ENCODE assay signal across 8 mouse cellular contexts in genomic region chr9:64533488-64534119, GRCm38 (mm10).
DNase-seq lines count a peak whose midpoint lies in the region; ATAC-seq and TF ChIP-seq lines count a peak whose summit lies in the region.
"Had no signal": no experiment of that assay in that cellular context is flagged by ENCODE, and none has a peak within 500 bp of the region (broad histone marks: within the 10 kb centered on the region; RNA-seq: fewer than 3 reads in every experiment).

No protein-coding gene starts in this region.

- no peaks in the 10 kb centered on the region for H3K36me3 ChIP-seq in forebrain, postnatal 0 days (ENCODE audit: insufficient read depth)

- 19% methylated on average over 15 of the region's 15 CpGs for WGBS in cerebellum, adult 2 months
- 11% methylated on average over 15 of the region's 15 CpGs for WGBS in forebrain, postnatal 0 days

- intact Hi-C loops in left cerebral cortex, postnatal 36 days (cut with DNase I) = no loop called here

- no peak overlapping the region for H3K9ac ChIP-seq in forebrain, postnatal 0 days

- H3K4me1 ChIP-seq in cerebellum, adult 2 months (ENCODE audit: control insufficient read depth, insufficient read depth, low read length) = peaks cover 15% of the 10 kb centered on the region
- no peaks in the 10 kb centered on the region for H3K4me1 ChIP-seq in forebrain, postnatal 0 days (ENCODE audit: insufficient read depth)

- peak; percentile 71 for ATAC-seq in forebrain, postnatal 0 days
- ATAC-seq: lung, postnatal 0 days had no signal

- H3K4me2 ChIP-seq in forebrain, postnatal 0 days (ENCODE audit: low read depth) = no peak overlapping the region

- no peak overlapping the region for H3K4me3 ChIP-seq in cerebellum, adult 2 months (replicated peaks; ENCODE audit: insufficient read depth, low read depth, low read length)
- H3K4me3 ChIP-seq in forebrain, postnatal 0 days (ENCODE audit: low read depth, low read length) = no peak overlapping the region

- no peak overlapping the region for H3K27ac ChIP-seq in cerebellum, adult 2 months (ENCODE audit: insufficient read depth, low read length)
- no peak overlapping the region for H3K27ac ChIP-seq in forebrain, postnatal 0 days (ENCODE audit: low read depth, low read length)

- peak; percentile 53 to 59 for DNase-seq in layer of hippocampus, postnatal 10 days (ENCODE audit: low spot score in 2 of 2)
- DNase-seq in layer of hippocampus, adult 8-10 months (ENCODE audit: low spot score in 2 of 2) = no peak
- DNase-seq in cerebellum, adult 2 months = peak; percentile 41 to 50
- peak; percentile 65 for DNase-seq in forebrain, postnatal 0 days
- DNase-seq in retina, embryonic 14.5 days (ENCODE audit: low spot score) = peak; percentile 45
- no peak for DNase-seq in thymus, adult 18-20 months
- no peak for DNase-seq in left cerebral cortex, postnatal 36 days (ENCODE audit: low spot score in 2 of 2)

- H3K27me3 ChIP-seq in cerebellum, adult 2 months (ENCODE audit: control insufficient read depth, insufficient read depth, low read length) = no peaks in the 10 kb centered on the region
- no peaks in the 10 kb centered on the region for H3K27me3 ChIP-seq in forebrain, postnatal 0 days (ENCODE audit: insufficient read depth, low read length)

- H3K9me3 ChIP-seq in forebrain, postnatal 0 days (ENCODE audit: low read length) = no peaks in the 10 kb centered on the region

- TF ChIP-seq CTCF in cerebellum, adult 2 months (IDR thresholded peaks at IDR 0.05; ENCODE audit: borderline replicate concordance, insufficient read depth, low read depth, low read length) = no peak
- TF ChIP-seq CTCF in forebrain, postnatal 0 days (IDR thresholded peaks at IDR 0.05; ENCODE audit: low read depth) = no peak

- no peak for TF ChIP-seq POLR2A in cerebellum, adult 2 months (IDR thresholded peaks at IDR 0.05; ENCODE audit: borderline replicate concordance, insufficient read depth, low read length)

Comparison
In these comparisons a context has a peak if more than half of its experiments do, and no peak if none do; other contexts are left out.
1. DNase-seq: peak in layer of hippocampus, postnatal 10 days (2 of 2), cerebellum, adult 2 months (2 of 2), forebrain, postnatal 0 days (single experiment) and retina, embryonic 14.5 days (single experiment); none in layer of hippocampus, adult 8-10 months (0 of 2), thymus, adult 18-20 months (0 of 2) and left cerebral cortex, postnatal 36 days (0 of 2).